Mouse (Mus musculus) CH12.LX (cell line): ENCODE measurements at regions not wholly inside any gene's neighbourhood (a gene's known extent, or its start where the extent isn't known, plus 50 kb on each side); places are given as distances from the start of the nearest gene placed in this dataset.

ENCODE experiments used
- DNase-seq: peaks from one replicate; pipeline ENCODE4 v3.0.0-alpha.2; 2013; ENCODE audit errors: extremely low read depth
- H3K27ac ChIP-seq: 2 replicates; pipeline ENCODE4 v1.5.1; 2012; ENCODE audit warnings: low read depth, mild to moderate bottlenecking, control low read depth, moderate library complexity; ENCODE audit not compliant: insufficient read depth
- H3K27me3 ChIP-seq: replicated peaks from 2 replicates; pipeline ENCODE3; 2012; ENCODE audit warnings: inconsistent platforms
- H3K36me3 ChIP-seq, 2 experiments: replicated peaks in 1 of 2; 2 replicates each; pipeline versions ENCODE3 to v1.6.1; 2012; ENCODE audit warnings: inconsistent platforms in 1 of 2, low read length in 1 of 2, mild to moderate bottlenecking in 1 of 2, mixed read lengths in 1 of 2, moderate library complexity in 1 of 2; ENCODE audit not compliant: control insufficient read depth in 1 of 2, insufficient read depth in 1 of 2
- H3K4me1 ChIP-seq, 2 experiments: 2 replicates each; pipeline ENCODE4 v1.6.1; 2012; ENCODE audit warnings: inconsistent platforms in 1 of 2, moderate library complexity in 1 of 2; ENCODE audit not compliant: insufficient read depth in 2 of 2, control insufficient read depth in 1 of 2
- H3K4me2 ChIP-seq: 2 replicates; pipeline ENCODE4 v1.6.1; 2012; ENCODE audit warnings: low read depth, mild to moderate bottlenecking, control low read depth; ENCODE audit not compliant: poor library complexity, insufficient read depth, severe bottlenecking
- H3K4me3 ChIP-seq, 3 experiments: fragments of 150-350 bp in 1 of 3; sonication (generic) in 1 of 3; replicated peaks in 1 of 3; 2 replicates each; pipeline versions ENCODE3 to v1.5.1; 2011 to 2012; ENCODE audit warnings: low read depth in 2 of 3, low read length in 2 of 3, mild to moderate bottlenecking in 2 of 3, moderate library complexity in 2 of 3, control low read depth in 1 of 3, improper control_type of control experiment in 1 of 3, inconsistent platforms in 1 of 3, mixed read lengths in 1 of 3; ENCODE audit not compliant: poor library complexity in 1 of 3
- H3K79me2 ChIP-seq: replicated peaks from 2 replicates; pipeline ENCODE4 v1.6.1; 2012; ENCODE audit warnings: mild to moderate bottlenecking, moderate library complexity; ENCODE audit not compliant: control insufficient read depth, poor library complexity, insufficient read depth, severe bottlenecking; ENCODE audit errors: extremely low read depth
- H3K9ac ChIP-seq: 2 replicates; pipeline ENCODE4 v1.6.1; 2012; ENCODE audit warnings: low read depth, mild to moderate bottlenecking, control low read depth, moderate library complexity; ENCODE audit not compliant: insufficient read depth
- H3K9me3 ChIP-seq: replicated peaks from 2 replicates; pipeline ENCODE3; 2012; ENCODE audit warnings: low read length, inconsistent platforms, mixed read lengths
- CHD1 ChIP-seq: IDR thresholded peaks from 2 replicates; pipeline ENCODE4 v1.6.1; 2012; ENCODE audit warnings: low read depth, low read length, improper control_type of control experiment, inconsistent platforms
- CHD2 ChIP-seq: IDR thresholded peaks from 2 replicates; pipeline ENCODE4 v1.6.1; 2011; ENCODE audit warnings: low read length, improper control_type of control experiment
- CTCF ChIP-seq, 2 experiments: IDR thresholded peaks in 1 of 2; conservative IDR thresholded peaks in 1 of 2; 2 replicates each; pipeline ENCODE4 v1.5.1; 2011 to 2012; ENCODE audit warnings: low read depth in 2 of 2, low read length in 2 of 2, improper control_type of control experiment in 1 of 2, inconsistent platforms in 1 of 2, mild to moderate bottlenecking in 1 of 2, moderate library complexity in 1 of 2
- E2F4 ChIP-seq: IDR thresholded peaks from 2 replicates; pipeline ENCODE4 v1.6.1; 2011; ENCODE audit warnings: low read depth, low read length, improper control_type of control experiment; ENCODE audit not compliant: insufficient replicate concordance
- ELF1 ChIP-seq: IDR thresholded peaks from 2 replicates; pipeline ENCODE4 v1.6.1; 2014; ENCODE audit warnings: low read depth, mild to moderate bottlenecking, inconsistent platforms, low read length, improper control_type of control experiment
- EP300 ChIP-seq: IDR thresholded peaks from 2 replicates; pipeline ENCODE4 v1.6.1; 2011; ENCODE audit warnings: low read length, improper control_type of control experiment
- ETS1 ChIP-seq: conservative IDR thresholded peaks from 2 replicates; pipeline ENCODE4 v1.6.1; 2012; ENCODE audit warnings: low read depth, mild to moderate bottlenecking, inconsistent platforms, low read length, improper control_type of control experiment, moderate library complexity
- HCFC1 ChIP-seq: IDR thresholded peaks from 2 replicates; pipeline ENCODE4 v1.6.1; 2012; ENCODE audit warnings: low read depth, mild to moderate bottlenecking, inconsistent platforms, low read length, improper control_type of control experiment
- KAT2A ChIP-seq: IDR thresholded peaks from 2 replicates; pipeline ENCODE4 v1.6.1; 2012; ENCODE audit warnings: low read length, improper control_type of control experiment, inconsistent platforms; ENCODE audit not compliant: insufficient replicate concordance
- MXI1 ChIP-seq: IDR thresholded peaks from 2 replicates; pipeline ENCODE4 v1.6.1; 2011; ENCODE audit warnings: mild to moderate bottlenecking, low read depth, low read length, improper control_type of control experiment
- NELFE ChIP-seq: IDR thresholded peaks from 2 replicates; pipeline ENCODE4 v1.6.1; 2011; ENCODE audit warnings: low read depth, low read length, improper control_type of control experiment
- NRF1 ChIP-seq: IDR thresholded peaks from 2 replicates; pipeline ENCODE4 v1.6.1; 2014; ENCODE audit warnings: low read depth, mild to moderate bottlenecking, inconsistent platforms, low read length, improper control_type of control experiment, moderate library complexity
- PAX5 ChIP-seq: IDR thresholded peaks from 2 replicates; pipeline ENCODE4 v1.6.1; 2012; ENCODE audit warnings: low read length, inconsistent platforms, mixed read lengths
- SMC3 ChIP-seq: IDR thresholded peaks from 2 replicates; pipeline ENCODE4 v1.6.1; 2011; ENCODE audit warnings: low read depth, low read length, improper control_type of control experiment
- TBP ChIP-seq: conservative IDR thresholded peaks from 2 replicates; pipeline ENCODE4 v1.6.1; 2011; ENCODE audit warnings: low read depth, low read length, improper control_type of control experiment
- USF1 ChIP-seq: IDR thresholded peaks from 2 replicates; pipeline ENCODE4 v1.6.1; 2014; ENCODE audit warnings: low read depth, mild to moderate bottlenecking, inconsistent platforms, low read length, improper control_type of control experiment
- ZC3H11A ChIP-seq: IDR thresholded peaks from 2 replicates; pipeline ENCODE4 v1.6.1; 2012; ENCODE audit warnings: low read depth, mild to moderate bottlenecking, inconsistent platforms, low read length, improper control_type of control experiment
- dilution Hi-C: fragments of 300-500 bp; cut with MboI; formaldehyde crosslinking; loops from 2 replicates; pipeline ENCODE4 v1.14.3; 2020; ENCODE audit warnings: low sequenced_read_pairs; ENCODE audit not compliant: extremely low pct_unique_long_range_greater_than_20kb, extremely low pct_ligation_motif_present
- in situ Hi-C: fragments of 300-500 bp; cut with MboI; formaldehyde crosslinking; loops from 3 replicates; pipeline ENCODE4 v1.14.3; 2019; ENCODE audit warnings: low sequenced_read_pairs, low pct_ligation_motif_present, low pct_unique_long_range_greater_than_20kb, mixed read lengths

GRCm38 (mm10) chr12:28288376-28288896 is 263.8 kb downstream of the Dcdc2c start:
- no peaks in the 10 kb centered on the region for H3K79me2 ChIP-seq
- dilution Hi-C loops (no loop called here), in situ Hi-C loops (no loop called here)
- H3K4me2 ChIP-seq: no peak overlapping the region
- no peaks in the 10 kb centered on the region for H3K4me1 ChIP-seq
- H3K27me3 ChIP-seq: no peaks in the 10 kb centered on the region
- H3K9ac ChIP-seq: no peak overlapping the region
- no peak overlapping the region for H3K4me3 ChIP-seq
- H3K27ac ChIP-seq: no peak overlapping the region
- TF ChIP-seq CHD1 (no peak), CHD2 (no peak), KAT2A (no peak), HCFC1 (no peak)
- DNase-seq: no peak
- no peaks in the 10 kb centered on the region for H3K9me3 ChIP-seq
- no peaks in the 10 kb centered on the region for H3K36me3 ChIP-seq

- Histone ChIP-seq H3K9ac (no peak overlapping the region), H3K9me3 (no peaks in the 10 kb centered on the region), H3K27me3 (no peaks in the 10 kb centered on the region), H3K36me3 (no peaks in the 10 kb centered on the region), H3K79me2 (no peaks in the 10 kb centered on the region), H3K4me1 (no peaks in the 10 kb centered on the region), H3K4me2 (no peak overlapping the region), H3K27ac (no peak overlapping the region), H3K4me3 (no peak overlapping the region)
- DNase-seq: no peak
- no peak for TF ChIP-seq EP300
- no peak for TF ChIP-seq KAT2A
- TF ChIP-seq CHD1: no peak
- TF ChIP-seq PAX5: no peak
- TF ChIP-seq USF1: no peak
- TF ChIP-seq ETS1: no peak
- TF ChIP-seq NELFE: no peak
- no peak for TF ChIP-seq E2F4
- TF ChIP-seq CHD2: no peak
- TF ChIP-seq TBP: no peak
- TF ChIP-seq ELF1: no peak
- TF ChIP-seq SMC3: no peak
- in situ Hi-C loops: no loop called here
- dilution Hi-C loops: no loop called here
Measured at GRCm38 (mm10) chr12:28255524-28255923, 296.7 kb downstream of the Dcdc2c start.

- Histone ChIP-seq H3K4me2 (no peak overlapping the region), H3K9ac (no peak overlapping the region), H3K27ac (no peak overlapping the region), H3K4me3 (no peak overlapping the region), H3K9me3 (no peaks in the 10 kb centered on the region), H3K27me3 (no peaks in the 10 kb centered on the region), H3K79me2 (no peaks in the 10 kb centered on the region), H3K36me3 (no peaks in the 10 kb centered on the region), H3K4me1 (no peaks in the 10 kb centered on the region)
- in situ Hi-C loops: no loop called here
- TF ChIP-seq NELFE (no peak), CTCF (conservative IDR thresholded peaks at IDR 0.05 in 1 of 2, IDR thresholded peaks at IDR 0.05 in 1 of 2; ENCODE audit: low read depth in 2 of 2, low read length in 2 of 2) (no peak), ZC3H11A (no peak), ETS1 (no peak), MXI1 (no peak), CHD2 (no peak), NRF1 (no peak)
- dilution Hi-C loops: no loop called here
- DNase-seq: no peak
Measured at GRCm38 (mm10) chr12:28250526-28250925, 301.7 kb downstream of the Dcdc2c start.
